Comparison of ENCODE assay signal across 21 mouse cellular contexts in genomic region chr7:44768129-44768528, GRCm38 (mm10). TPM values are rescaled to one million over a fixed set of nuclear protein-coding genes. Genes with fewer than 3 reads are reported as not detected.
DNase-seq lines count a peak whose midpoint lies in the region; ATAC-seq lines count a peak whose summit lies in the region.
"Had no signal": no experiment of that assay in that cellular context is flagged by ENCODE, and none has a peak within 500 bp of the region (broad histone marks: within the 10 kb centered on the region; RNA-seq: fewer than 3 reads in every experiment).

No protein-coding gene starts in this region.

- no peaks in the 10 kb centered on the region for H3K4me1 ChIP-seq in lung, embryonic 15.5 days
- peaks cover 70% of the 10 kb centered on the region for H3K4me1 ChIP-seq in liver, embryonic 13.5 days (replicated peaks)
- H3K4me1 ChIP-seq: embryonic facial prominence, embryonic 13.5 days; forebrain, embryonic 10.5 days; heart, embryonic 13.5 days; hindbrain, embryonic 13.5 days; limb, embryonic 10.5 days had no signal

- H3K36me3 ChIP-seq in lung, embryonic 15.5 days = peaks cover 60% of the 10 kb centered on the region
- H3K36me3 ChIP-seq in liver, embryonic 13.5 days = peaks cover 82% of the 10 kb centered on the region

- H3K9ac ChIP-seq in lung, embryonic 15.5 days = no peak overlapping the region
- H3K9ac ChIP-seq in liver, embryonic 13.5 days = no peak overlapping the region
- H3K9ac ChIP-seq: embryonic facial prominence, embryonic 13.5 days; forebrain, postnatal 0 days; heart, embryonic 13.5 days; hindbrain, embryonic 13.5 days had no signal

- H3K27ac ChIP-seq in lung, embryonic 15.5 days = no peak overlapping the region
- peak overlapping the region; percentile 65 for H3K27ac ChIP-seq in liver, embryonic 13.5 days
- H3K27ac ChIP-seq: embryonic facial prominence, embryonic 13.5 days; forebrain, embryonic 10.5 days; heart, embryonic 13.5 days; hindbrain, embryonic 13.5 days; limb, embryonic 10.5 days had no signal

- no peaks in the 10 kb centered on the region for H3K27me3 ChIP-seq in lung, embryonic 15.5 days
- no peaks in the 10 kb centered on the region for H3K27me3 ChIP-seq in liver, embryonic 13.5 days
- H3K27me3 ChIP-seq: embryonic facial prominence, embryonic 13.5 days; heart, embryonic 13.5 days; hindbrain, embryonic 13.5 days had no signal

- ATAC-seq in lung, embryonic 15.5 days (ENCODE audit: borderline replicate concordance, extremely low read depth, low FRiP score, low TSS enrichment) = peak; percentile 35; the same call in 1 of the 2 replicates
- peak; percentile 76 for ATAC-seq in liver, embryonic 13.5 days (ENCODE audit: low read depth)
- ATAC-seq: forebrain, postnatal 0 days; inflammation-experienced regulatory T-cells, adult 6 months; midbrain, embryonic 16.5 days had no signal

- H3K4me2 ChIP-seq in lung, embryonic 15.5 days = no peak overlapping the region
- H3K4me2 ChIP-seq in liver, embryonic 13.5 days = peak overlapping the region; percentile 54
- H3K4me2 ChIP-seq: embryonic facial prominence, embryonic 13.5 days; heart, embryonic 13.5 days; hindbrain, embryonic 13.5 days had no signal

- no peak for DNase-seq in lung, postnatal 4 days
- peak; percentile 60 for DNase-seq in c-Kit-positive CD71-positive TER-119-positive erythroid progenitor cells, embryonic 14.5 days (ENCODE audit: low spot score)
- DNase-seq in liver, embryonic 13.5 days = peak; percentile 71
- peak; percentile 67 to 71 for DNase-seq in spleen, postnatal 4 days (ENCODE audit: low spot score in 2 of 2)
- DNase-seq in cerebellum, postnatal 25 days = no peak
- DNase-seq in thymus, postnatal 36 days = no peak
- DNase-seq: cerebellum, adult 9-10 months; forebrain, postnatal 0 days; kidney, adult 9 months; kidney, postnatal 36 days; lung, adult 18-20 months; right cerebral cortex, postnatal 4 days; thymus, postnatal 14 days had no signal

- no peak overlapping the region for H3K4me3 ChIP-seq in lung, embryonic 15.5 days
- no peak overlapping the region for H3K4me3 ChIP-seq in liver, embryonic 13.5 days (replicated peaks)
- H3K4me3 ChIP-seq: embryonic facial prominence, embryonic 13.5 days; forebrain, embryonic 10.5 days; heart, embryonic 13.5 days; hindbrain, embryonic 13.5 days; limb, embryonic 10.5 days had no signal

- 80% methylated on average over 5 of the region's 5 CpGs for WGBS in lung, embryonic 15.5 days
- 42% methylated on average over 5 of the region's 5 CpGs for WGBS in liver, embryonic 13.5 days (ENCODE audit: insufficient replicate concordance)

- H3K9me3 ChIP-seq in lung, embryonic 15.5 days = no peaks in the 10 kb centered on the region
- H3K9me3 ChIP-seq in liver, embryonic 13.5 days (replicated peaks) = no peaks in the 10 kb centered on the region
- H3K9me3 ChIP-seq: embryonic facial prominence, embryonic 13.5 days; forebrain, embryonic 10.5 days; heart, embryonic 13.5 days; hindbrain, embryonic 13.5 days; limb, embryonic 10.5 days had no signal

RNA-seq across cellular contexts. Expression of gene Zfp473, which starts 17.3 kb away (rescaled TPM):
- 2.1 and 2.2 TPM in 2 replicates for polyA plus RNA-seq in lung, embryonic 15.5 days (2015; fragmentation: Nextera tagmentation; extraction: Ambion mirVana)
- 0.99 and 1.1 TPM in 2 replicates for polyA plus RNA-seq in liver, embryonic 13.5 days (2015; fragmentation: Nextera tagmentation; extraction: Ambion mirVana)

RNA-seq across cellular contexts. Expression of gene Vrk3, which starts 19.9 kb away (rescaled TPM):
- 40.6 and 46.1 TPM in 2 replicates for polyA plus RNA-seq in lung, embryonic 15.5 days (2015; fragmentation: Nextera tagmentation; extraction: Ambion mirVana)
- 30.0 and 30.8 TPM in 2 replicates for polyA plus RNA-seq in liver, embryonic 13.5 days (2015; fragmentation: Nextera tagmentation; extraction: Ambion mirVana)

RNA-seq across cellular contexts. Expression of gene Nup62, which starts 47.8 kb away (rescaled TPM):
- 95.6 and 97.7 TPM in 2 replicates for polyA plus RNA-seq in lung, embryonic 15.5 days (2015; fragmentation: Nextera tagmentation; extraction: Ambion mirVana)
- 60.8 and 68.9 TPM in 2 replicates for polyA plus RNA-seq in liver, embryonic 13.5 days (2015; fragmentation: Nextera tagmentation; extraction: Ambion mirVana)

RNA-seq across cellular contexts. Expression of gene Il4i1, which starts 48.1 kb away (rescaled TPM):
- polyA plus RNA-seq in lung, embryonic 15.5 days (2015; fragmentation: Nextera tagmentation; extraction: Ambion mirVana) = 0.63 and 1.7 TPM in 2 replicates
- polyA plus RNA-seq in liver, embryonic 13.5 days (2015; fragmentation: Nextera tagmentation; extraction: Ambion mirVana) = 0.70 and 1.1 TPM in 2 replicates

RNA-seq across cellular contexts. Expression of gene Atf5, which starts 48.3 kb away (rescaled TPM):
- 4.9 and 5.0 TPM in 2 replicates for polyA plus RNA-seq in lung, embryonic 15.5 days (2015; fragmentation: Nextera tagmentation; extraction: Ambion mirVana)
- 5.3 and 5.4 TPM in 2 replicates for polyA plus RNA-seq in liver, embryonic 13.5 days (2015; fragmentation: Nextera tagmentation; extraction: Ambion mirVana)

Comparison
In these comparisons a context has a peak if more than half of its experiments do, and no peak if none do; other contexts are left out.
1. DNase-seq: peak in c-Kit-positive CD71-positive TER-119-positive erythroid progenitor cells, embryonic 14.5 days (single experiment), liver, embryonic 13.5 days (single experiment) and spleen, postnatal 4 days (2 of 2); none in lung, postnatal 4 days (0 of 2), cerebellum, postnatal 25 days (0 of 2) and thymus, postnatal 36 days (0 of 2).